Mouse (Mus musculus) limb, embryonic 12.5 days (tissue): Measurements from ENCODE around the gene Cacna1c. TPM values are rescaled to one million over a fixed set of nuclear protein-coding genes. Genes with fewer than 3 reads are reported as not detected.

Source experiments
- ATAC-seq: fragments of 200-750 bp; cut with Nextera tagmentation; 2 replicates; pipeline ENCODE4 v1.8.0; 2017; ENCODE audit warnings: low read depth, moderate TSS enrichment; ENCODE audit not compliant: insufficient number of reproducible peaks, insufficient read depth, low FRiP score, low TSS enrichment
- H3K27ac ChIP-seq: fragments of 300-500 bp; sonication (generic); 2 replicates; pipeline ENCODE4 v1.5.1; 2016; ENCODE audit warnings: mild to moderate bottlenecking, moderate library complexity
- H3K27me3 ChIP-seq: fragments of 300-500 bp; sonication (generic); 2 replicates; pipeline ENCODE4 v1.6.1; 2016; ENCODE audit warnings: mild to moderate bottlenecking, moderate library complexity
- H3K36me3 ChIP-seq: fragments of 300-500 bp; sonication (generic); 2 replicates; pipeline ENCODE4 v1.6.1; 2016; ENCODE audit warnings: mild to moderate bottlenecking, moderate library complexity
- H3K4me1 ChIP-seq: fragments of 300-500 bp; sonication (generic); replicated peaks from 2 replicates; pipeline ENCODE4 v1.6.1; 2016
- H3K4me2 ChIP-seq: fragments of 300-500 bp; sonication (generic); 2 replicates; pipeline ENCODE4 v1.6.1; 2016; ENCODE audit warnings: mild to moderate bottlenecking, moderate library complexity
- H3K4me3 ChIP-seq: fragments of 300-500 bp; sonication (generic); replicated peaks from 2 replicates; pipeline ENCODE4 v1.5.1; 2016; ENCODE audit warnings: mild to moderate bottlenecking
- H3K9ac ChIP-seq: fragments of 300-500 bp; sonication (generic); replicated peaks from 2 replicates; pipeline ENCODE4 v1.6.1; 2016; ENCODE audit warnings: mild to moderate bottlenecking, moderate library complexity
- H3K9me3 ChIP-seq: fragments of 300-500 bp; sonication (generic); 2 replicates; pipeline ENCODE4 v1.6.1; 2016; ENCODE audit warnings: mild to moderate bottlenecking, moderate library complexity
- WGBS: fragments of 180-500 bp; shearing (Covaris S2); methylation state at CpG from one replicate; pipeline ENCODE4 v1.1.7; 2016; 5-methylcytosine and 5-hydroxymethylcytosine counted together
- polyA plus RNA-seq: library from polyadenylated mRNA; unstranded; fragments of >200 nt; fragmentation: Nextera tagmentation; extraction: Ambion mirVana; gene quantifications from 2 replicates; pipeline ENCODE4 v1.2.1, GENCODE M21; 2016

Cacna1c gene
- polyA plus RNA-seq, 1 experiment from 2014 or later: 13.8 TPM

DNA sequence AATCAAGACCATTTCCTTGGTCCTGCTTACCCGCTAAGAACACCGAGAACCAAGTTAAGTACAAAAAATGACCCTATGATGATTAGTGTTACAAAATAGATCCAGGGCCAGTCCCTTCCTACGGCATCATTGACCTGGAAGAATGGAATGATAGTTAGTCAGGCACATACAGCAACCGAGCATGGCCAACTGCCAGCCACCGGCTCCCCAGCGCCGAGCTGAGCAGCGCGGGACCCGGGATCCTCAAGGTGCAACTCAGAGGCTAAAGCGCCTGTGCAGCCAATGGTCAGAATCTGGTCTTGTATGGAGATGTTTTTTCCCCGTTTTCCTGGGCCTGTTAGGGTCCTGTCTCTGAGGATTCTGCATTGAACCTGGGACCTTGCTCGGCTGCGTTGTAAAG lies 454.4 kb downstream of the Cacna1c start:
- Histone ChIP-seq H3K4me3 (no peak overlapping the region), H3K27ac (no peak overlapping the region), H3K4me2 (no peak overlapping the region), H3K9ac (no peak overlapping the region), H3K4me1 (no peaks in the 10 kb centered on the region; the same call in 1 of the 2 replicates), H3K27me3 (no peaks in the 10 kb centered on the region), H3K36me3 (peaks cover 16% of the 10 kb centered on the region; the same call in 1 of the 2 replicates), H3K9me3 (no peaks in the 10 kb centered on the region)
- 95% methylated on average over 14 of the region's 14 CpGs for WGBS
- ATAC-seq: no peak

DNA sequence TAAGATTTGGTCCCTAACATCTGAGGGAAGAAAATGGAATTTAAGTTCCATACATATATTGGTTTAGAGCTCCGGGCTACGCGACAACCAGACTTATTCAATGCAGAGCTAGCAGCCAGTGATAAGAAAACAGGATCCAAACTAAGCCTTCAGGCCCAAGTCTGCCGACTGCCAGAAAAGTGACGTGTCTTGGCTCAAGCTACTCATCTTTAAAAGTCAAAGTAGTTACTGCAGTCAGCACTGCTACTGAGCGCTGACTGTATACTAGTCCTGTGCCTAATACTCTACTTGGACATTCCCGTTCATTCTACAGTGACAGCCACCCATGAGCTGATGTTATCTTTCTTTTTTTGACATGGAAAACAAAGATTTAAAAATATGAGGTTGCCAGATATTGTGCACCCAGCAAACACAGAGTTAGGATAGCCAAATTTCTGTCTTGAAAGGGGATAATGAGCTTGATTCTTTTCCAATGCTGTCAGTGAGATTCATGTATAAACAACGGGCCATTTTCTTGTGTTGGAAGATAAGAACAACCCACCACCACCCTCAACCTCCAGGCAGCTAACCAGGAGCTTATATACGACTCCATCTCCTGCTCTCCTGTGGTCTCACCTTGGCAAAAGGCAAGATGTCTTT lies 456.1 kb downstream of the Cacna1c start:
- Histone ChIP-seq H3K27ac (no peak overlapping the region), H3K4me3 (no peak overlapping the region), H3K4me2 (no peak overlapping the region), H3K36me3 (peaks cover 17% of the 10 kb centered on the region; the same call in 1 of the 2 replicates), H3K4me1 (no peaks in the 10 kb centered on the region; the same call in 1 of the 2 replicates), H3K9ac (no peak overlapping the region), H3K27me3 (no peaks in the 10 kb centered on the region), H3K9me3 (no peaks in the 10 kb centered on the region)
- WGBS: 91% methylated on average over 9 of the region's 9 CpGs
- ATAC-seq: no peak

DNA sequence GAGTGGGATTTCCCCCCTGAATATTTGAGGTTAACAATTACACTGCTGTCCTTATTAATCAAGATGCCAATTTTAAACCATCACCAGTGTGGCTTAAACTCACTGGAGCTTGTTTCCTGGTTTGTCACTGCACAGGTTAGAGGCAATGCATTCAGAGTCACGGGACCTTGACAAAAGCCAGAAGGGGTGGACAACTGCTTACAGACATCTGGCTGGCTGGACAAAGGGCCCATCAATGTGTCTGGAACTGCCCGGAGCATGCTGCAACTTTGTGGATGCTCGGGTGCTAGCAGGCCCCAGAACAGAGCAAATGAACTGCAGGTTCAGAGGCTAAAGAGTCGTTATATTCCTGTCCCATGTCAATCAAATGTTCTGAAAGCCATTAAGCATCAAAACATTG lies 456.9 kb downstream of the Cacna1c start:
- H3K9ac ChIP-seq: no peak overlapping the region
- peaks cover 18% of the 10 kb centered on the region; the same call in 1 of the 2 replicates for H3K36me3 ChIP-seq
- WGBS: 50% methylated on average over 4 of the region's 4 CpGs
- no peaks in the 10 kb centered on the region for H3K9me3 ChIP-seq
- no peaks in the 10 kb centered on the region; the same call in 1 of the 2 replicates for H3K4me1 ChIP-seq
- no peaks in the 10 kb centered on the region for H3K27me3 ChIP-seq
- H3K27ac ChIP-seq: no peak overlapping the region
- no peak overlapping the region for H3K4me2 ChIP-seq
- H3K4me3 ChIP-seq: no peak overlapping the region
- no peak for ATAC-seq

DNA sequence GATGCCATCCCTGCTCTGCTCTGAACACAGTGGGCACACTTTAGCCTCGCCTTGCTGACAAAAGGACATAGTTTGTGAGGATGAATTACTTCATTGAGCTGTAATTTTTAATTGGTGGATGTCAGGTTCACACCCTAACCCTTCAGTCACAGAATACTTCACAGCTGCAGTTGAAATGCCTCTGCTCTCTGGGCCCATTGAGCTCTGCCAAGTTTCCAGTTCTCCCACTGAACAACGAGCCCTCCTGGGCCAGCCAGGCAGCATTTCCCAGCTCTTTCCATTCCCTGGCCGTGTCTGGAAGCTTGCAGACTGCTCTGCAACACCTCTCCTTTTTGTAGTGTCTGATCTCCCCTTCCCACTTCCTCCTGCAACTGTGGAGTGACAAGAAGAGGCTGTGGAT lies 457.6 kb downstream of the Cacna1c start:
- H3K27me3 ChIP-seq: no peaks in the 10 kb centered on the region
- H3K27ac ChIP-seq: no peak overlapping the region
- WGBS: 72% methylated on average over 3 of the region's 3 CpGs
- H3K4me1 ChIP-seq: no peaks in the 10 kb centered on the region; the same call in 1 of the 2 replicates
- no peak for ATAC-seq
- no peak overlapping the region for H3K4me3 ChIP-seq
- peaks cover 21% of the 10 kb centered on the region; the same call in 1 of the 2 replicates for H3K36me3 ChIP-seq
- H3K9me3 ChIP-seq: no peaks in the 10 kb centered on the region
- H3K9ac ChIP-seq: no peak overlapping the region
- no peak overlapping the region for H3K4me2 ChIP-seq

DNA sequence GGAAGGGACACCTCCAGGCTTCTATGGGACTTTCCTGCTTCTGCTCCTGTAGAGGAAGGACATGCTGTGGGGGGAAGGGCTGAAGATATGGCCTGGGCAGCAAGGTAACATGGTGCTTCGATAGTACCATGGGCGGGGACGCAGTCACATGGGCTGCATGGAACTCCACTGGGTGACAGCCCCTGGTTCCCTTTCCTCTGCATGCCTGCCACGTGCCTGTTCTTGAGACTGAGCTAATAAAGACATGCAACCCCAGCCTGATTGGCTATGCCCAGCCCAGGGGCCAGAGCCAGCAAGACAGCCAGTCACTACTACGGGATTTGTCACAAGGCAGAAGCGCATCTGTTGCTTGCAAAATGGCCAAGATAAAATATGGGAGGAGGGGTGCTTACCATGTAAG lies 459.1 kb downstream of the Cacna1c start:
- H3K4me1 ChIP-seq: no peaks in the 10 kb centered on the region
- no peak overlapping the region for H3K4me2 ChIP-seq
- no peak overlapping the region for H3K27ac ChIP-seq
- no peaks in the 10 kb centered on the region for H3K27me3 ChIP-seq
- H3K9me3 ChIP-seq: no peaks in the 10 kb centered on the region
- no peak overlapping the region for H3K4me3 ChIP-seq
- WGBS: 71% methylated on average over 6 of the region's 6 CpGs
- no peak for ATAC-seq
- no peak overlapping the region for H3K9ac ChIP-seq
- peaks cover 22% of the 10 kb centered on the region; the same call in 1 of the 2 replicates for H3K36me3 ChIP-seq

DNA sequence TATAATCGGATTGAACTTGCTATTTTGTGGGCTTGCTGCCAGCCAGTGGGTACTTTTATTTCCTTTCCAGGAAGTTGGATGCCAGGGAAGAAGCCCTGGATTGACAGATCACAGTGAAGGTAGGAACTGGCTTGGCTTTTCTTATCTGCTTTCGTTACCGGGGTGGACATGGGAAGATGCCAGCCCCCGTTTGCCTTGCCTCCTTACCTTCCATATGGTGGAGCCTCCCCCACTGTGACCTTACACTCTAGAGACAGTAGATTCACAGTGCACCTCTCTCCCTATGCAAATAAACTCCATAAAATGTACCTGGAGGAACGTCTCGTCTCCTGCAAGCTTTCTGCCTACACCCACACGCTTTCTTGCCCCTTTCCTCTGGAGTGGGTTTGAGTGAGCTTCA lies 459.7 kb downstream of the Cacna1c start:
- no peaks in the 10 kb centered on the region for H3K4me1 ChIP-seq
- peaks cover 26% of the 10 kb centered on the region; the same call in 1 of the 2 replicates for H3K36me3 ChIP-seq
- no peak overlapping the region for H3K4me2 ChIP-seq
- no peak overlapping the region for H3K27ac ChIP-seq
- no peak overlapping the region for H3K9ac ChIP-seq
- H3K9me3 ChIP-seq: no peaks in the 10 kb centered on the region
- no peak overlapping the region for H3K4me3 ChIP-seq
- WGBS: 90% methylated on average over 7 of the region's 7 CpGs
- H3K27me3 ChIP-seq: no peaks in the 10 kb centered on the region
- ATAC-seq: no peak

DNA sequence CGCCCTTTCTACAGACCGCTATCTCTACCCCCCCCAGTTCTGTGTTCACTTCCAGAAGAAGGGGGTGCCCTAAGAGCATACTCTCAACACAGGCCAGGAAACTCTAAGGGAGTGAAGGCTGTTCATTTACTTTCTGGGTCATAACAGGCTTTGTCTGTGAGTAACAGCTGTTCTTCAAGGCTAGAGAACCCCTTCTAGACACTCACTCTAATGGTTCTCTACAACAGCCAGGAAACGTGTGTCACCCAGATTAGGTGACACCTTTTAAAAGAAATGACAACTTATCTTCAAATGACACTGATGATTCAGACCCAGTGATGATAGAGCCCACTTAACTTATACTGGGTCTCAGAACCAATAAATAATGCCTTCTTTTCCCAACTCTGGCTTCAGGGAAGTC lies 461.1 kb downstream of the Cacna1c start:
- Histone ChIP-seq H3K4me1 (no peaks in the 10 kb centered on the region), H3K9me3 (no peaks in the 10 kb centered on the region), H3K9ac (no peak overlapping the region), H3K36me3 (peaks cover 32% of the 10 kb centered on the region; the same call in 1 of the 2 replicates), H3K27me3 (no peaks in the 10 kb centered on the region), H3K4me3 (no peak overlapping the region), H3K4me2 (no peak overlapping the region), H3K27ac (no peak overlapping the region)
- ATAC-seq: no peak
- WGBS: 95% methylated on average over 3 of the region's 3 CpGs

DNA sequence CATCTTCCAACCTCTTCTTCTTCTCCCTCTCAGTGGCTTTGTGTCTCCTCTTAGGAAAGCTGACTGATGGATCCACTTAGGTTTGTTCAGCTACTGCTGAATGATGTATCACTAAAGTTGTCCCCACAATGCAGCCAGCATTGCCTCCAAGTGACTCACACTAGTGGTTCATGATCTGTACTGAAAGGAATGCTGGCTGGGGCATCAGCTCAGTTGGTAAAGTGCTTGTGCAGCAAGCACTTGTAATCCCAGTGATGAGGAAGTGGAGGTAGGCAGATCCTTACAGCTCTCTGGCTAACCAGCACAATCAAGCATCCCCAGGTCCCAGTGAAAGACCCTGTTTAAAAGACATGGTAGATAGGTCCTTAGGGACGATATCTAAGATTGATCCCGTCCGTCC lies 464.3 kb downstream of the Cacna1c start:
- H3K36me3 ChIP-seq: peaks cover 47% of the 10 kb centered on the region
- H3K4me3 ChIP-seq: no peak overlapping the region
- no peak overlapping the region for H3K27ac ChIP-seq
- H3K9ac ChIP-seq: no peak overlapping the region
- H3K27me3 ChIP-seq: no peaks in the 10 kb centered on the region
- no peaks in the 10 kb centered on the region for H3K4me1 ChIP-seq
- 88% methylated on average over 3 of the region's 3 CpGs for WGBS
- H3K9me3 ChIP-seq: peaks cover 6% of the 10 kb centered on the region; the same call in 1 of the 2 replicates
- no peak for ATAC-seq
- no peak overlapping the region for H3K4me2 ChIP-seq

DNA sequence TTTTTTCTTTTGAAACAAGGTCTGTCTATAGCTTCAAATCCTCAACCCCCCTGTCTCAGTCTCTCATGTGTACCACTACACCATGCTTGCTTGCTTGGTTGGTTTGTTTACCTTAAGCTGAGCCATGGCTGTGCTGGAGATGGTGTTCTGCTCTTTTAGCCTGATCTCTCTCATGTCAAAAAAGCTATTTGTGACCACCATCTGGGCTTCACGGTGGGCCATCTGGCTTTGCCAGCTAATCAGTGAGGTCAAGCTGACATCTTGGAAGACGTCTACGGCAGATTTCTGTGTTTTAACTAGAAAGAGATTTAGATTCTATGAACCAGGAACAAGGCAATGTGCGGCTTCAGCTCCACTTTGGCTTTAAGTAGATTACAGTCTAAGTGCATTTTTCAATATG lies 471.3 kb downstream of the Cacna1c start:
- Histone ChIP-seq H3K4me3 (no peak overlapping the region), H3K36me3 (peaks cover 24% of the 10 kb centered on the region), H3K27ac (no peak overlapping the region), H3K4me1 (0 out of 2 replicates have a peak, but pooled peaks cover 2% of the 10 kb centered on the region), H3K9ac (no peak overlapping the region), H3K4me2 (no peak overlapping the region), H3K9me3 (peaks cover 4% of the 10 kb centered on the region; the same call in 1 of the 2 replicates), H3K27me3 (no peaks in the 10 kb centered on the region)
- WGBS: 53% methylated on average over 4 of the region's 4 CpGs
- no peak for ATAC-seq

DNA sequence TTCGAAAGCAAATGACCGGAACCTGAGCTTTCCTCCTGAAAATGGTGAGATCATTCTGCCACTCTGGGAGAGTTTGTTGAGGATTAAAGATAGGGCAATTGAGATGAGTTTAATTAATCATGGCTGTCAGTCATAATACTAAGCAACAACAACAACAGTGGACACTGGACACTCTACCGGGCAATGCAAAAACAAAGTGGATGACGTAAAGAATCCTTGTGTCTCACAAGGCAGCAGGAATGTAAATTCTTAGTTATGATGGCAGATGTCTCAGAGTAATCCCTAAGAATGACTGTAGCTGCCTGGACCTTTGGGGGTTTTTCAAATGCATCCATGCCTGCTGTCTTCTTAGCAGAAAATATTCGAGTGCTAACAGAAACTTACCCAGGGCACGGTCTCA lies 471.8 kb downstream of the Cacna1c start:
- no peak overlapping the region for H3K4me3 ChIP-seq
- 88% methylated on average over 6 of the region's 6 CpGs for WGBS
- peaks cover 19% of the 10 kb centered on the region for H3K36me3 ChIP-seq
- no peaks in the 10 kb centered on the region for H3K27me3 ChIP-seq
- 0 out of 2 replicates have a peak, but pooled peaks cover 6% of the 10 kb centered on the region for H3K4me1 ChIP-seq
- H3K4me2 ChIP-seq: no peak overlapping the region
- H3K9me3 ChIP-seq: no peaks in the 10 kb centered on the region
- H3K9ac ChIP-seq: no peak overlapping the region
- no peak overlapping the region for H3K27ac ChIP-seq
- ATAC-seq: no peak

DNA sequence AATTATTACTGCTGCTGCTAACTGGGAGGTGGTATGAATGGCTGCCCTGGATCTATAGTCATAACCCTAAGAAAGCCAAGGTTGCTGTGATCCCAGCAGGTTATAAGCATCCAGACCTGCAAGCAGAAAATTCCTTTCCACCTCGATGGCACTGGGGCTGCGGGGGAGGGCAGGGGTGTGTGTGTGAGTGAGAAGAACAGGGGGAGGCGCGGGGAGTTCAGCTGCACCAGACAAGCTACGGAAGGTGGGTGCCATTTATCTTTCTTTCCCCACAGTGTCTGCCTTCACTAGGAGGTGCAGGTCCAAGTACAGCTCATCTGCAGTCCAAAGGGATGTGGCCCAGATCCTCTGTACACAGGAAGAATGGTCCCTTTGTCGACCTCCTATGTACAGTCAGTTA lies 473.9 kb downstream of the Cacna1c start:
- no peak overlapping the region for H3K4me2 ChIP-seq
- 0 out of 2 replicates have a peak, but pooled peaks cover 7% of the 10 kb centered on the region for H3K4me1 ChIP-seq
- no peaks in the 10 kb centered on the region for H3K9me3 ChIP-seq
- no peak for ATAC-seq
- H3K27me3 ChIP-seq: no peaks in the 10 kb centered on the region
- no peak overlapping the region for H3K9ac ChIP-seq
- H3K4me3 ChIP-seq: no peak overlapping the region
- H3K36me3 ChIP-seq: peaks cover 12% of the 10 kb centered on the region; the same call in 1 of the 2 replicates
- WGBS: 79% methylated on average over 6 of the region's 6 CpGs
- H3K27ac ChIP-seq: no peak overlapping the region

DNA sequence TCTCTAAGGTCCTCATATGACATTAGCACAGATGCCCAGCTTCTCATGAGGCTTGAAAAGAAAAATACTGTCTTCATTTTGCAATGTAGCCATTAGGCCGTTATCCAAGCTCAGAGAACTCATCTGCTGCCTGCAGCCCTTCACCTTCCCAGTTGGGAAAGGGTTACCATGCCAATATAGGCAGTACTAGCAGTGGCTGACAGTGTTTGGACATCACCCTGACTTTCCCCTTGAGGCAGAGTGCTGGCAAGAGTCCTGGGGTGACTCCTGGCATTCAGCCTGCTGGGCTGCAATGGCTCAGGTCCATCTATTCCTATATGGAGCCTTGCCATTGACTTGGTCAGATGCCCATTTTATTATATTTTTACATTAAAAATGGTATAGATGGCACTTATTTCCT lies 476.7 kb downstream of the Cacna1c start:
- ATAC-seq: no peak
- WGBS: 88% methylated on average over 1 of the region's 1 CpGs
- peaks cover 18% of the 10 kb centered on the region; the same call in 1 of the 2 replicates for H3K36me3 ChIP-seq
- H3K9me3 ChIP-seq: no peaks in the 10 kb centered on the region
- H3K27me3 ChIP-seq: no peaks in the 10 kb centered on the region
- H3K4me1 ChIP-seq: 0 out of 2 replicates have a peak, but pooled peaks cover 7% of the 10 kb centered on the region
- no peak overlapping the region for H3K4me2 ChIP-seq
- no peak overlapping the region for H3K4me3 ChIP-seq
- H3K9ac ChIP-seq: no peak overlapping the region
- no peak overlapping the region for H3K27ac ChIP-seq
